Mouse (Mus musculus): ENCODE measurements around the gene Idua. TPM values are rescaled to one million over a fixed set of nuclear protein-coding genes. Genes with fewer than 3 reads are reported as not detected.
A peak's percentile ranks its signal among the peaks of the same experiment; 100 is the strongest.

Idua gene
- polyA plus RNA-seq, 1 experiment: 0.06 TPM

DNA sequence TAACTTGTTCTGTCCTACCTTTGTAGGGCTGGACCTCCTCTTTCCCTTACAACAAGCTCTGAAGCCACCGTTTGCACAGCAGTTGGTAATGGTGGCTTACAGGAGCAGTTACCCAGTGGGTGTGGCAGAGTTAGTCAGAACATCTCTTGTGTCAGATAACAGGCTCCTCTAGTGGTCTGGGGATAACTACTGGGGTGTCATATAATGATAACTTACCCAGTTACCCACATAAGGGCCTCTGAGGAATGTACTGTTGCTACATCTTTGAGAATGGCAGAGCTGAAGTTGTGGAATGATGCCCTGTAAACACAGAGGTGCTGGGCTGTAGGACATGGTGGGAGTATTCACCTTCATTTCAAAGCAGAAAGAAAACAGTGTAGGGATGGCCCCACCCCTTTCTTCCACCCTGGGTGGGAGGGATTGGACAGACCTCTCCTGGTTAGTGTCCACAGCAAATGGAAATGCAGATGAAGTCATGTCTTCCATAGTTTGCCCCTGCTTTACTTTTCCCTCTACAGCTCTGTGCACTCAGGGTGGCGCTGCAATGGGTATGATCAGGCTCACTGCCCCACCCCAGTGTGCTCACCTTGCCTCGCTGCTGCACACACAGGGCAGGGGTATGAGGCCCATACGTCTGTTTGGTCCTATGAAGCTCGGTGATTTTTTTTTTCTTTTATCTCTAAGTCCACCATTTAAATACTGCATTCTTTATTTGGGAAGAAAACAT, 16.8 kb downstream of the Idua start:
- Histone ChIP-seq H3K4me1 (ENCODE audit: control insufficient read depth) (peaks cover 86% of the 10 kb centered on the region), H3K36me3 (ENCODE audit: control insufficient read depth) (peaks cover 29% of the 10 kb centered on the region), H3K27me3 (ENCODE audit: control insufficient read depth) (no peaks in the 10 kb centered on the region)

DNA sequence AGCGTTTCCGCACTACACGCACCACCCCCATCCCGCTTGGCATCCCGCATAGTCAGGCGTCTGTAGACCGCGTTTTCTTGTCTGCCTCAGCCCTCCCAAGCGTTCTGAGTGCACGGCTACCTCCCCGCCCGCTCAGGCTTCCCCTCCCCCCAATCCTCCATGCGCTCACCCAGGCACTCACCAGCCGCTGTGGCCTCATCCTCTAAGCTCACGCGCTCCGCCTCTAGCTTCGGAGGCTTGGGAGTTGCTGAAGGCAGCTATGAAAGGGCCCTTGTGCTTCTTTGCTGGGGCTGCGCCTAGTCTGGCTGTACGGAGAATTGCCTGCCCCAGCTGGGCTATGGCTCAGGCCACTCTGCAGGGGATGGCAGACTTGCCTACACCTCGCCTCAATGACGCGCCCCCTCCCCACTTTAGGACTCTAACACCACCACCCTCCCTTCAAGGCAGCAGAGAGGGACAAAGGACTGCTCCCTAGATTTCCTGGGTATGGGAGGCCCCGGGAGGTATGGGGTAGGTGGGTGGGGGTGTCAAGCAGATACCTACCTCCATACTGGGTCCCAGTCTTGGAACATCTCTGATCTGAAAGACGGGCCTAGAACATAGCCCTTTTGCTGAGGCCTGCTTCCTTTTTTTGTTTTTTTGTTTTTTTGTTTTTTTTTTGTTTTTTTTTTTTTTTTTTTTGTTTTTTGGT, 17.6 kb downstream of the Idua start:
- TF ChIP-seq GATA1 (IDR thresholded peaks at IDR 0.05; ENCODE audit: low read length) (no peak), TAL1 (IDR thresholded peaks at IDR 0.05; ENCODE audit: low read length) (no peak)
- Histone ChIP-seq H3K4me3 (replicated peaks) (peak overlapping the region; percentile 66), H3K9me3 (ENCODE audit: control insufficient read depth, low read length) (no peaks in the 10 kb centered on the region), H3K4me1 (ENCODE audit: control insufficient read depth) (peaks cover 78% of the 10 kb centered on the region), H3K27me3 (ENCODE audit: control insufficient read depth) (no peaks in the 10 kb centered on the region), H3K36me3 (ENCODE audit: control insufficient read depth) (peaks cover 21% of the 10 kb centered on the region)

More for the DNA sequence above, 16.8 kb downstream of the Idua start:
- Histone ChIP-seq H3K4me3 (replicated peaks) (peak overlapping the region; percentile 66), H3K9me3 (ENCODE audit: control insufficient read depth, low read length) (no peaks in the 10 kb centered on the region)
- no peak for TF ChIP-seq TAL1 (IDR thresholded peaks at IDR 0.05; ENCODE audit: low read length)
- TF ChIP-seq GATA1 (IDR thresholded peaks at IDR 0.05; ENCODE audit: low read length): no peak

DNA sequence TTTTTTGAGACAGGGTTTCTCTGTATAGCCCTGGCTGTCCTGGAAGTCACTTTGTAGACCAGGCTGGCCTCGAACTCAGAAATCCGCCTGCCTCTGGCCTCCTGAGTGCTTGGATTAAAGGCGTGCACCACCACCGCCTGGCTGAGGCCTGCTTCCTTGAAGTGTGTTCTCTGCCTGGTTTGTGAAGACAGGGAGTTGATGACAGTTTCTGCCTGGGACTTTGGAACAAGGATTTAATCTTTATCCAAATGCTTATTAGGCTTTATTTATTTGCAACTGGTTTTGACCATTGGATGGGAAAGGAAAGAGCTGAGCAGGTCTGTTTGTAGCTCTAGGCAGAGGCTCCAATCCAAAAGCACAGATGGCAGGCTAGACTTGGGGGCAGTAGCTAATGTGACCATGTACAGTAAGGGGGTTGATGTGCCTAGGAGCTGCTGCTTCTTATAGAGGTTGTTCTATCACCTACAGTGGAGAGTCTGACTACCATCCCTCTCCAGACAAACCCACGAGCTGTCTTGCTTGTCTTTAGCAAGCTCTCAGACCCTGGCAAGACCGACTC, 18.2 kb downstream of the Idua start:
- H3K4me1 ChIP-seq (ENCODE audit: control insufficient read depth): peaks cover 73% of the 10 kb centered on the region
- no peaks in the 10 kb centered on the region for H3K9me3 ChIP-seq (ENCODE audit: control insufficient read depth, low read length)
- H3K36me3 ChIP-seq (ENCODE audit: control insufficient read depth): peaks cover 15% of the 10 kb centered on the region
- no peaks in the 10 kb centered on the region for H3K27me3 ChIP-seq (ENCODE audit: control insufficient read depth)
- TF ChIP-seq GATA1 (IDR thresholded peaks at IDR 0.05; ENCODE audit: low read length): no peak
- no peak for TF ChIP-seq TAL1 (IDR thresholded peaks at IDR 0.05; ENCODE audit: low read length)
- no peak overlapping the region for H3K4me3 ChIP-seq (replicated peaks)

DNA sequence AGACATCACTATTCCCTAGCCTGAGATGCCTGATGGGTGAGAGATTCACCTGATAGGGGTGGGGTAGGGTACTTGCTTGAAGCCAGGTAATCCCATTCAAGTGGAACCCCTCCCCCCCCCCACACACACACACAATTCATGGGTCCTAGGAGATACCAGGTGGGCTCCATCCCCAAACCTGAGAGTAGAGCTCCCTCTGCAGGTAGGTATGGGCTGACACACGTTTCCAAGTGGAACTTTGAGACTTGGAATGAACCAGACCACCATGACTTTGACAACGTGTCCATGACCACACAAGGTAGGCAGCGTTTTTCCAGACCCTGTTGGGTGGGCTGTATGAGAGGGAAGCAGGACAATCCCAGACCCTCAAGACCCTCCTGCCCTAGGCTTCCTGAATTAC, 19.8 kb downstream of the Idua start:
- no peak overlapping the region for H3K4me3 ChIP-seq (replicated peaks)
- no peaks in the 10 kb centered on the region for H3K27me3 ChIP-seq (ENCODE audit: control insufficient read depth)
- H3K4me1 ChIP-seq (ENCODE audit: control insufficient read depth): peaks cover 60% of the 10 kb centered on the region
- TF ChIP-seq GATA1 (IDR thresholded peaks at IDR 0.05; ENCODE audit: low read length): no peak
- no peak for TF ChIP-seq TAL1 (IDR thresholded peaks at IDR 0.05; ENCODE audit: low read length)
- peaks cover 3% of the 10 kb centered on the region; the same call in 1 of the 2 replicates for H3K36me3 ChIP-seq (ENCODE audit: control insufficient read depth)
- no peaks in the 10 kb centered on the region for H3K9me3 ChIP-seq (ENCODE audit: control insufficient read depth, low read length)

DNA sequence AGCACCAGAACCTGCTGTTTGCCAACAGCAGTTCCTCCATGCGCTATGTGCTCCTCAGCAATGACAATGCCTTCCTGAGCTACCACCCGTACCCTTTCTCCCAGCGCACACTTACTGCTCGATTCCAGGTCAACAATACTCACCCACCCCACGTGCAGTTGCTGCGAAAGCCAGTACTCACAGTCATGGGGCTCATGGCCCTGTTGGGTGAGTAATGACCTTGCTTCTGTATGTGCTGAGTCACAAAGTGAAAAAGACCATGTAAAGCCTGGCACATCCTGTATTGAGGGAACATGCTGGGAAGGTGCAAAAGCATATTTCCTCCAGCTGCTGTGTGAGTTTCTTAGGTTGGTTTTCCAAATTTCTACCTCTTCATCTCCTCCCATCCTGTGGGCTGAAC, 20.7 kb downstream of the Idua start:
- Histone ChIP-seq H3K4me1 (ENCODE audit: control insufficient read depth) (peaks cover 51% of the 10 kb centered on the region), H3K27me3 (ENCODE audit: control insufficient read depth) (no peaks in the 10 kb centered on the region), H3K36me3 (ENCODE audit: control insufficient read depth) (no peaks in the 10 kb centered on the region; the same call in 1 of the 2 replicates), H3K4me3 (replicated peaks) (no peak overlapping the region), H3K9me3 (ENCODE audit: control insufficient read depth, low read length) (no peaks in the 10 kb centered on the region)
- TF ChIP-seq GATA1 (IDR thresholded peaks at IDR 0.05; ENCODE audit: low read length): no peak
- no peak for TF ChIP-seq TAL1 (IDR thresholded peaks at IDR 0.05; ENCODE audit: low read length)

DNA sequence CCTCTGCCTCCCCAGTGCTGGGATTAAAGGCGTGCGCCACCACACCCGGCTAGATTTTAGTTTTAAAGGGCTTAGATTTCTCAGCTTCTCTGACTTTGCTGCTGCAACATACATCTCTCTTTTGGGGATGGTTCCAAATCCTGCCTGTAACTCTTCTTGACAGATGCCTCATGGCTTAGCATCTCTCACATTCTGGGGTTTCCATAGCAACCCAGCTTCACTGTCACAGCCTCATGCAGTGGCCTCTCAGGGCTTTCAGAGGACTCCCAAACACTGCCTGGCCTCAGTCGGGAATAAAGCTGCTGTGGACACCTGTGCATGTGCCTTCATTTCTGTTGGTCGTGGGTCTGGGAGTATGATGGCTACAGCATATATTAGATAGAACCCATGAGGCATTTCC, 29.0 kb downstream of the Idua start:
- Histone ChIP-seq H3K4me1 (ENCODE audit: control insufficient read depth) (peaks cover 26% of the 10 kb centered on the region), H3K9me3 (ENCODE audit: control insufficient read depth, low read length) (no peaks in the 10 kb centered on the region), H3K4me3 (replicated peaks) (no peak overlapping the region), H3K36me3 (ENCODE audit: control insufficient read depth) (no peaks in the 10 kb centered on the region), H3K27me3 (ENCODE audit: control insufficient read depth) (no peaks in the 10 kb centered on the region; the same call in 1 of the 2 replicates)
- TF ChIP-seq GATA1 (IDR thresholded peaks at IDR 0.05; ENCODE audit: low read length): no peak
- no peak for TF ChIP-seq TAL1 (IDR thresholded peaks at IDR 0.05; ENCODE audit: low read length)

DNA sequence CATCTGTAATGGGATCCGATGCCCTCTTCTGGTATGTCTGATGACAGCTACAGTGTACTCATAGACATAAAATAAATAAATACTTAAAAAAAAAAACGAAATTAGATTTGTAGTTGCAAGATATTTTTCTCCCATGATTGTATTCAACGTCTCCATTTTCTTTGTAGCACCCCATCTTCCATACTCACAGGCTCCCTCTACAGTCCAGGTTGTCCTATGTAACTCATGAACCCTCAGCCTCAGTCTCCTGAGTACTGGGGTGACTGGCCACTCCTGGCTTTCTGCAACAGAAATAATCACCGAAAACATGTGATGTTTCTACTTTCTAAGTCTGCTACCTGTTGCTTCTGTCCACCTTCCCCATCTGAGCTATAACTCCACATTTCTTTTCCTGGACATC, 31.0 kb downstream of the Idua start:
- H3K9me3 ChIP-seq (ENCODE audit: control insufficient read depth, low read length): no peaks in the 10 kb centered on the region
- H3K4me3 ChIP-seq (replicated peaks): no peak overlapping the region
- H3K36me3 ChIP-seq (ENCODE audit: control insufficient read depth): peaks cover 4% of the 10 kb centered on the region
- peaks cover 46% of the 10 kb centered on the region for H3K4me1 ChIP-seq (ENCODE audit: control insufficient read depth)
- H3K27me3 ChIP-seq (ENCODE audit: control insufficient read depth): no peaks in the 10 kb centered on the region; the same call in 1 of the 2 replicates
- TF ChIP-seq TAL1 (IDR thresholded peaks at IDR 0.05; ENCODE audit: low read length) (no peak), GATA1 (IDR thresholded peaks at IDR 0.05; ENCODE audit: low read length) (no peak)

DNA sequence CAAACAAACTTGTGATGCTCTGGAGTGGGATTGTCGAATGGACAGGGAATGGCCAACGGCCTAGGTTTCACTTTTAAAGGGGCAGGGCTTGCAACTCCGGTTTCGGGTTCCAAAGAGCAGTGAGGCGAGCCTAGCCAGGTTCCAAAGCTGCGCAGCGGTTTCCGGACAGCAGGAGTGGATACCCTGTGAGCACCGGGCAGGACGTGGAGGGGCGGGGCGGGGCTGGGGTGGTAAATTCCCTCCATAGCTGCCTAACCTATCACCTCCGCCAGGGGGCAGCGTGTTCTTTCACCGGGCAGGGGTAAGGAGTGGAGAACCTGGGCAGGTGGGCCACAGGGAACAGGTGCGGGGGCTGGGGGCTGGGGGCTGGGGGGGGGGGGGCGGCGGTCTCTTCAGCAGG, 32.1 kb downstream of the Idua start, which contains the start of gene Fgfrl1:
TSS of gene Fgfrl1 (plus strand) at position 112 of the 400 bp plus-strand sequence.
- Histone ChIP-seq H3K4me3 (replicated peaks) (peak within 1 kb of the TSS; percentile 82), H3K27me3 (ENCODE audit: control insufficient read depth) (no peaks in the 10 kb centered on the region; the same call in 1 of the 2 replicates), H3K36me3 (ENCODE audit: control insufficient read depth) (peaks cover 4% of the 10 kb centered on the region), H3K4me1 (ENCODE audit: control insufficient read depth) (peaks cover 52% of the 10 kb centered on the region), H3K9me3 (ENCODE audit: control insufficient read depth, low read length) (no peaks in the 10 kb centered on the region)
- TF ChIP-seq TAL1 (IDR thresholded peaks at IDR 0.05; ENCODE audit: low read length) (no peak), GATA1 (IDR thresholded peaks at IDR 0.05; ENCODE audit: low read length) (no peak)

DNA sequence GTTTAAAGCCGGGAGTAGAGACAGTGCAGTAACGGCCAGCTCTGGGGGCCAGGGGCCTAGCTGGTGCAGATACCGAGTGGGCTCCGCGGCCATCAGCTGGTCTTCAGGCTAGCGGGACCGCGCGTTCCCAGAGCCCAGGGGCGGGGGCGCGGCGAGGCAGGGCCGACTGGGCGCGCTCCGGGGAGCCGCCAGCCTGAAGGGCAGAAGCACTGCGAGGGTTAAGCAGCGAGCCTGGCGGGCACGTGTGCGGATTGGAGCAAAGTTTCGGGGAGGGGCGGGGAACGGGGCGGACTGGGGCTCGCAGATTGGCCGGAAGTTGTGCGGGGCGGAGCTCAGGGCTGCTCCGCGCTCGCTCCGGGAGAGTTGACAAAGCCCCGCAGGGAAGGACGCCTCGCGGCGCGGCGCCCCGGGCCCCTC, 33.7 kb downstream of the Idua start:
- Histone ChIP-seq H3K4me3 (replicated peaks) (peak overlapping the region; percentile 82), H3K4me1 (ENCODE audit: control insufficient read depth) (peaks cover 54% of the 10 kb centered on the region), H3K27me3 (ENCODE audit: control insufficient read depth) (no peaks in the 10 kb centered on the region; the same call in 1 of the 2 replicates), H3K9me3 (ENCODE audit: control insufficient read depth, low read length) (no peaks in the 10 kb centered on the region), H3K36me3 (ENCODE audit: control insufficient read depth) (peaks cover 4% of the 10 kb centered on the region)
- no peak for TF ChIP-seq TAL1 (IDR thresholded peaks at IDR 0.05; ENCODE audit: low read length)
- TF ChIP-seq GATA1 (IDR thresholded peaks at IDR 0.05; ENCODE audit: low read length): no peak
